Mouse (Mus musculus): ENCODE results near the gene Adssl1. TPM values are rescaled to one million over a fixed set of nuclear protein-coding genes. Genes with fewer than 3 reads are reported as not detected.

Adssl1 gene
- total RNA-seq, 2 experiments from 2014 or later: 221 to 269 TPM

DNA sequence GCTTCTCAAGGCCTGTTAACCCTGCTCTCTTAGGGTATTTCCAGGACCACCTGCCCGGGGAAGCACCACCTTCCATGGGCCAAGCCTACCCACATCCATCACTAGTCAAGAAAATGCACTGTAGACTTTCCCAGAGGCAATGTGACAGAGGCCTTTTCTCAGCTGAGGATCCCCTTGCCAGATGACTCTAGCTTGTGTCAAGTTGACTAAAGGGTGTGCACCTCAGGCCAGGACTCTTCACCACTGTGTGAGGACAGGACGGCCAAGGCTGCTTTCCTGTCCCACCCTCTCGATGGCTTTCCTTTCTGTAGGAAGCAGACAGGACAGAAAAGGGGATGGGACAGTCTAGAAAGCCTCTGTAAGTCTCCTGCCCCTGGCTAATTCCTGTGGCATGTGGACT is 28.1 kb upstream of the Adssl1 start:
- DNase-seq (ENCODE audit: low spot score in 2 of 2): no peak

DNA sequence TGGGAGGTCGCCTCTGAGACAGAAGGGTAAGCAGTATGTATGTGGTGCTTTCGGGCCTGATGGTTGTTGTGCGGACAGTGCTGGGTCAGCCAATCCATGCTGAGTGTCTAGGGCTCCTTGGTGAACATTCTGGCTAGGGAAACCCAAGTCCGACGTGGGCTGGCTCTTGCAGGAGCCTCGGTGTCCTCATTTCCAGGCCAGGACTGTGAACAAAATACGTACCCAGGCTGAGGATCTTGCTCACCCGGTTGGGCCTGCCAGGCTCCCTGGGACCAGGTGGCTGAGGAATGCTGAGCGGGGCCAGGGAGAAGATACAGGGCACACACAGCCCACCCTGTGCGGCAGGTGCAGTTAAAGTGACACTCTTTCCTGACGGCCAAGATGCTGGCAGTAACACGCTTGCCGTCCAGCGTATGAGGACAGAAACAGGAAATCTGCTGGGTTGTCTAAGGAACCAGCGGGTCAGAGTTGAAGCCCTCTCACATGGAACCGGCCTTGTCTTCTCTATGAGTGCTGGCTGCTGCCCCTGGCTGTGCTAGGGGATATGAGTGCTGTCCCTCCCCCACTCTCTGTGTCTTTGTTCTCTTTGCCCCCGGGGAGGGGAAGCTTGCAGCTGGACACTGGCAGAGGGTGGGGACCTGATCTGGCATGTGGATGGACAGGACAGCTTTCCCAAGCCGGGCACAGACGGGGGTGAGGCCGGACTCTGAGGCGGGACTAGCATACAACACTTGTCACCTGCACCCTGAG is 26.7 kb upstream of the Adssl1 start:
- no peak for DNase-seq (ENCODE audit: low spot score in 2 of 2)

DNA sequence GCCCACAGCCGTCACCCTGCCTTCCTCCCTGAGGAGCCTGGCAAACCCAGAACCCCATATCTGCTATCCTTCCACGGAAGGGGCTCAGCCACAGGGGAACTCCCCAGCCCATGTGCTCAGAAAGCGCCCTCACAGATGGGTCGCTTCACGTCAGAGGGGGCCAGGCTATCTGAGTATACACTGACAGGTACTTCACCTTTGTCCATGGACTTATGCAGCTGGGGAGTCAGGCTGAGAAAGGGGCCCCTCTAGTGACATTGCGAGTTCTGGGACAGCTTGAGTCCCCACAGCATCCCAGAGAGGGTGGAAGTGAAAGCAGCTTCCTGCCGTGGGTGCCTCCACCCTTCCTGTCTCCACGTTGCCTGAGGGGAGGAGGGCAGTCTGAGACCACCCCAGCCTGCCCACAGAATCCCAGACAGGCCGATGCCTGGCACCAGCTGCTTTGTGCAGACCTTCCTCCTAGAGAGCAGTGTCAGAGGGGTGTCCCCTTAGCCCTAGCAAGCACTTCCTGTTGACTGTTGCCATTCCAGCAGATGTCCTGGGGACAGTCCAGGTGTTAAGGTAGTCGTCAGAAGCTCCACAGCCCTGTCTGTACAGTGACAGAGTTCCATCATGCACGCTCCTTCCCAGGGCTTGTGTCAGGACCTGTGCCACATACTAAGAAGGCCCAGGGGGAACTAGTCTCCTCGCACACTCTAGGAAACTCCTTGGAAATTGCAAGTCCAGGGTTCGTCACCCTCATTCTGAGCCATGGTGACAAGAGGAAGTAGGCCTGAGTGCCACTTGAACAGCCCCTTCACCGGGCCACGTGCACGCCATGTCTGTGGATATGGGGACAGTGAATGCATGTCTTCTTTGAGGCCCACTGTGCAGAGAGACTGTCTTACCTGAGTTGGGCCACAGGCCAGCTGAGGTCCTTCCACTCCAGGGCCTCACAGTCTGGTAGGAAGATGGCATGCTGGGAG is 25.6 kb upstream of the Adssl1 start:
- DNase-seq (ENCODE audit: low spot score in 2 of 2): no peak

DNA sequence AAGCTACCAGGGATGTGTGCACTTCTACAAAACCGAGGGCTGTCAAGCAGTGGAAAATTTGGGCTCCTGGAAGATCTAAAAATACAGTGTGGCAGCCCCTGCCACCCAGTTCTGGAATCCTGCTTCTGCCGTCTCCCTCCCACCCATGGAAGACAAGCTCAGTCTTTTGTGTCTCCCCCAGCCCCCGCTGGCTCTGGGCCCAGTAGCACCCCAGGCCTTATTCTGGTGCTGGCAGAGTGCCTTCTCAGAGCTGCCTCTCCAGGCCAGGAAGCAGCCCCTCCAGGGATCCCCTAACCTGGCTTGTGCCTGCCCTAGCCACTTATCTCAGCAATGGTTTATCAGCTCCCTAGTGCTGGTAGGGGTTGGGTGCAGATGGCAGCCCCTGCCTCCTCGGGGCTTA is 24.9 kb upstream of the Adssl1 start:
- no peak for DNase-seq (ENCODE audit: low spot score in 2 of 2)

DNA sequence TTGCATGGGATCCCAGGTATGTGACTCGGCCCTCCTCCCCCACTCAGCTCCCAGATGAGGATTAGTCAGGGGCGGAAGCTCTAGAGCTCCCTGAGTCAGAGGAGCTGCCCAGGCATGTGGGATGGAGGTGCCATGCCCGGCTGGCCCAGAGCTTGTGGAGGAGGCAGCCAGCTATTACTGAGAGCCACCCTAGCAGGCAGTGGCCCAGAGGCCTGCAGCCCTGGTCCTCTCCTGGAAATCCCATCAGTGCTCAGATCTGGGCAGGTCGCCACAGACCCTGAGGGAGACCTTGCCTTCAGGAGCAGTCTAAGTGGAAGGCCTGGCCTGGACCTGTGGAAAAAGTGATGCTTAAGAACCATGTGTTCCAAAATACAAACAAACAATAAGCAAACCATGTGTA is 24.2 kb upstream of the Adssl1 start:
- peak in 1 of 2 experiments; percentile 63 for DNase-seq (ENCODE audit: low spot score in 2 of 2)

DNA sequence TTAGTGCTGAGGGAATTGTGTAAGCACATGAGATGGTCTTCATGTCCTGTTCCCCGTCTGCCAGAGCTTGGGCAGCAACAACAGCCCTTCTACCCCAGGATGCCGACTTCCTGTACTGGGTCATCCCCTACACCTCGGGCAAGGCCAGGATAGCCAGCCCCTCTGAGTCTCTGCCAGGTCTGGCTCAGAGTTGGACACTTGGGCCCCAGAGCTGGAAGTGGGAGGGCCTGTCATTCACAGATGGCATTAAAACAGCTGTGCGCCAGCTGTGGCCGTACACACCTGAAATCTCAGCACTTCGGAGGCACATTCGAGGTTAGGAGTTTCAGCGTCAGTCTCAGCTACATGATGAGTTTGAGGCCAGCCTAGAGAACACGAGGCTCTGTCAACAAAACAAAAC is 23.4 kb upstream of the Adssl1 start:
- DNase-seq (ENCODE audit: low spot score in 2 of 2): no peak

DNA sequence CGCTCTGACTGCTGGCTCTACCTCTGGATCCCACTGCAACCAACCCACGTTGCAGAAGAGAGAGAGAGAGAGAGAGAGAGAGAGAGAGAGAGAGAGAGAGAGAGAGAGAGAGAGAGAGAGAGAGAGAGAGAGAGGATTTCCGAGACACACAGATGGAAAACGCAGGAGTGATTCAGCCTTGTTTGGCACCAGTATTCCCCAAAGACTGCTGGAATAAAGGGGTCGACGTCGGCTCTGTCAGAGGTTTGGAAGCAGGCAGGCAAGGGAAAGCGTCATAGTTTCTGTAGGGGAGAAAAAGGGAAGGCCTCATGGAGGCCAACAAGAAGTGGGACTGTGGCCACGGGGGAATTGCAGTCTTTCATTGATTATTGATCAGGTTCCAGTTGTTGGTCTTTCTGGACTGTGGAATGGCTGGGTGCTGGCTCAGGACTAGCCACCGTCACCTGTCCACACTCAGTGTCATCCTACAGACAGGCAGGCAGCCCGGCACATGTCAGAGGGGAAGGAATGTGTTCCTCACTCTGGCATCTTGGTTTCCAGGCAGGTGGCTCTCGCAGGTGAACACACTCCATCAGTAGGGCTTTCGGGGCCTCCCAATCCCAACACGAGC is 22.8 kb upstream of the Adssl1 start:
- no peak for DNase-seq (ENCODE audit: low spot score in 2 of 2)

DNA sequence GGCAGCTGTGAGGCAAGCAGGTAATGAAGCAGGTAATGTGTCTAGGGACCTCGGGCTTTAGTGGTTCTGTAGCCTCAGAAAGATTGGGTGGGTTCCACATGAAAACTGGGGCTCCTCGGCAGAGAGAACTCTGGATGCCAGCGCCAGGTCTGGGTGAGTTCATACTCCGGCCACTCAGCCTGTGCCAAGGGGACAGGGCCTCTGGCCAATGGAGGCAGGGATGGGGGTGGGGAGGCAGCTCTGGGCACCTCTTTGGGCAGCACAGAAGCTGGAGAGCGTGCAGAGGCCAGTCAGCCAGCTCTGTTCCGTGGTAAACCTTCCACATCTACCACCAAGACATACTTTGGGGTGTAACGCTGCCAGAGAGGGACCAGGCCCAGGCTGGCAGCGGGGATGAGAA is 22.2 kb upstream of the Adssl1 start:
- DNase-seq (ENCODE audit: low spot score in 2 of 2): no peak

DNA sequence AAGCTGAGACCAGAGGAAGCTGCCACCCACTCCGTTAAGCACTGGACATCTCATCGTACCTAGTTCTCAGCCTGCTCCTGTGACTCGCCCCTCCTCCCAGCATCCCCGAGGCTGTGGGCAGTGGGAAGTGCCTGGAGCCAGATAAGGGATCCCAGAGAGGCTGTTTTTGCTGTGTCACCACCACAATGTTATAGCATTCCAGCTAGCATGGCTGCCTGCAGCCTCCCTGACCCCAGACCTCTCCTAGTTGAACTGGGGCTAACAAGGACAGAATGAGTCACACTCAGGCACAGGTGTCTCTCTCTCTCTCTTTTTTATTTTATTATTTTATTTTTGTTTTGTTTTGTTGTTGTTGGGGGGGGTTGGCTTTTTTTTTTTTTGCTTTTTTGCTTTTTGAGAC is 20.6 kb upstream of the Adssl1 start:
- no peak for DNase-seq (ENCODE audit: low spot score in 2 of 2)

DNA sequence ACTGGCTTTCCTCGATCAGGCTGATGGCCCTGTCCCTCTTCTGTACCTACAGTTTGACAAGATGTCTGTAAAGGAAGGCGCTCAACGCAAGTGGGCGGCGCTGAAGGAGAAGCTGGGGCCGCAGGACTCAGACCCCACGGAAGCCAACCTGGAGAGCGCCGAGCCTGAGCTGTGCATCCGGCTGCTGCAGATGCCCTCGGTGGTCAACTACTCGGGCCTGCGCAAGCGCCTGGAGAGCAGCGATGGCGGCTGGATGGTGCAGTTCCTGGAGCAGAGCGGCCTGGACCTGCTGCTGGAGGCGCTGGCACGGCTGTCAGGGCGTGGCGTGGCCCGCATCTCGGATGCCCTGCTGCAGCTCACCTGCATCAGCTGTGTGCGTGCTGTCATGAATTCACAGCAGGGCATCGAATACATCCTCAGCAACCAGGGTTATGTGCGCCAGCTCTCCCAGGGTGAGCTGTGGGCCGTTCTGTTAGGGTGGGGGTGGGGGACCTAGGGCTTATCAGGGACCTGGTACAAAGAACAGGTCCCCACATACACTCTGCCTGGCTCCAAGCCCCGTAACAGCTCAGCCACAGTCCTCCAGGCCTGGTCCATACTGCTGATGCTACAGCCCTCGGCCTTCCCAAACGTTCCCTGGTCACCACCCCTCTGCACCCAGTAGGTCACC is 19.8 kb upstream of the Adssl1 start:
- DNase-seq (ENCODE audit: low spot score in 2 of 2): no peak

DNA sequence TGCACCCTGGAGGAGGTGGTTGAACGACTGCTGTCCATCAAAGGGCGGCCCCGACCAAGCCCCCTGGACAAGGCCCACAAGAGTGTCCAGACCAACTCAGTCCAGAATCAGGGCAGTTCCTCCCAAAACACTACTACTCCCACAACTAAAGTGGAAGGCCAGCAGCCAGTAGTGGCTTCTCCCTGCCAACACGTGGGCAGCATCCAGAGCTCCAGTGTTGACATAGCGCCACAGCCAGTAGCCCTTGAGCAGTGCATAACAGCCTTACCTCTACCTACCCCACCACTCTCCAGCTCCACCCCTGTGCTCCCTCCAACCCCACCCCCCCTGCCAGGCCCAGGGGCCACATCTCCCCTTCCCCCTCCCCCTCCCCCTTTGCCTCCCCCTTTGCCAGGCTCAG is 15.8 kb upstream of the Adssl1 start:
- DNase-seq (ENCODE audit: low spot score in 2 of 2): no peak

DNA sequence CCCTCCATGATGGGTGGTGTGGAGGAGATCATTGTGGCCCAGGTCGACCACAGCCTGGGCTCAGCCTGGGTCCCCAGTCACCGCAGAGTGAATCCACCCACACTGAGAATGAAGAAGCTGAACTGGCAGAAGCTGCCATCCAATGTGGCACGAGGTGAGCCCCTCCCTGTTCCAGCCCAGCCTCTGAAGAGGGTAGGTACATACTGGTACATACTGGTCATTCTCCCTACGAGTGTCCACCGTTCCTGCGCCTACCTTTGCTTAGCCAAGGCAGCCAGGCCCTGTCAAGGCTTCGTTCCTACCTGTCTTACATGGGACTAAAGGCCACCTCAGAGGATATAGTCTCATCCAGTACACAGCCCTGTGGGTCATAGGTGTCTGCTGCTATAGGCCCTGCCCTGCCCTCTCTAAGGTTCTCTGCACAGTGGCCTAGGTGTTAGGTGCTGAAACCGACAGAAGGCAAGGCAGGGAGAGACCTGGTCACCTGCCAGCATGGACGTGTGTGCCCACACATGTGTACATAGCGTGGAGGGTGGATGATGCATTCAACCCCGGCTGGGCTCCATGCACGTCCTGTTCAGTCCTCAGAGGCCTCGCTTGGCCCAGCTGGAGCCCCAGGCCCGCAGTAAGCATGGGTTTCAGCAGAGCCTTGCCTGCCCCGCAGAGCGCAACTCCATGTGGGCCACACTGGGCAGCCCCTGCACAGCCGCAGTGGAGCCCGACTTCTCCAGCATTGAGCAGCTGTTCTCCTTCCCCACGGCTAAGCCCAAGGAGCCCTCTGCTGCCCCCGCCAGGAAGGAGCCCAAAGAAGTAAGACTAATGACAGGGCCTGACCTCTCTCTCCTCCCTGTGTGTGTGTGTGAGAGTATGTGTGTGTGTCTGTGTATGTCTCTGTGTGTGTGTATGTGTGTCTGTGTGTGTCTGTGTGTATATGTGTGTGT is 14.9 kb upstream of the Adssl1 start:
- peak in 1 of 2 experiments; percentile 68 for DNase-seq (ENCODE audit: low spot score in 2 of 2)

DNA sequence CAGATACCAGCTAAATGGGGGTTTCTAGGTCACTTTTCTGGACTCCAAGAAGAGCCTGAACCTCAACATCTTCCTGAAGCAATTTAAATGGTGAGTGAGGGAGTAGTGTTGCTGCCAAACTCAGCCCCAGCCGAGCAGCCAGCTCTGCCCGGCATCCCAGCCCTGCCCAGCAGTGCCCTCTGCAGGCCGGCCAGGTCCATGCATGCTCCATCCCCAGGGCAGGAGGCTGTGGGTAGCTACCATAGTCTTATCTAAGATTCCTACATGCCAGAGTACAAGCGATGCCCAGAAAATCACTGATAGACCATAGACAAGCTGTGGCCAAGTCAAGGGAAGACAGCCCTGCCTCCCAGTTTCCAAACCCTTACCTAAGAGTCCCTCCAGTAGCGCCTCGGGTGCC is 14.1 kb upstream of the Adssl1 start:
- peak; percentile 74 to 77 for DNase-seq (ENCODE audit: low spot score in 2 of 2)

DNA sequence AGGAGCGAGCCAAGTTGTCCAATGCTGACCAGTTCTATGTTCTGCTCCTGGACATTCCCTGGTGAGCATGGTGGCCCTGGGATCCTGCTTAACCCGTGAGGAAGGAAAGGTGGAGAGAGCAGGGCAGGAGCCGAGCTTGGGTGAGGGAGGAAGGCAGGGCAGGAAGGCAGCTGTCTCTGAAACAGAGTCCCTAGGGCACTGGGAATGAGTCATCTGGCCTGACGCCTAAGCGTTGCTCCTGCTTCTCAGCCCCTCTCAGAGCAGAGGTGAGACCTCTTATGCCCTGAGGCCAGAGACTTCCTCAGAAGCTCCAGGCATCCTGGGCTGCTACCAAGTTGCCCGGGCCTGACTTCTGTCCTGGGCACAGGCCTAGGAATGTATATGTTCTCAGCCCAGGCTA is 12.8 kb upstream of the Adssl1 start:
- DNase-seq (ENCODE audit: low spot score in 2 of 2): no peak

DNA sequence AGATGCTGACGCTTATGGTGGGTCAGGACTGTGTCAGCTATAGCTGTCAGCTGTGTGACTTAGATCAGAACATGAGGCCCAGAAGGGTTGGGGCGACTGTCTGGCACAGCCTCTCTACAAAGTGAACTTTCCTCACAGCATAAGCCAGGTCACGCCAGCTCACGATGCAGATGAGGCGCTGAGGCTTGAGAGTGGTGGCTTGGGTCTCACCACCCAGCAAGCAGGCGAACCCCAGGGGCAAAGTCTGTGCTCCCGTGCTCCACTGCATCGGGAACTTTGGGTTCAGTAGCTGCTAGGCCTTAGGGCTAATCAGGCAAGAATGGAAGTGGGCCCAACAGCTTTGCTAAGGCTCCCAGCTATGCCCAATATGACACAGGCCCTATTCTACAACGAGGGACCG is 10.8 kb upstream of the Adssl1 start:
- DNase-seq (ENCODE audit: low spot score in 2 of 2): no peak

DNA sequence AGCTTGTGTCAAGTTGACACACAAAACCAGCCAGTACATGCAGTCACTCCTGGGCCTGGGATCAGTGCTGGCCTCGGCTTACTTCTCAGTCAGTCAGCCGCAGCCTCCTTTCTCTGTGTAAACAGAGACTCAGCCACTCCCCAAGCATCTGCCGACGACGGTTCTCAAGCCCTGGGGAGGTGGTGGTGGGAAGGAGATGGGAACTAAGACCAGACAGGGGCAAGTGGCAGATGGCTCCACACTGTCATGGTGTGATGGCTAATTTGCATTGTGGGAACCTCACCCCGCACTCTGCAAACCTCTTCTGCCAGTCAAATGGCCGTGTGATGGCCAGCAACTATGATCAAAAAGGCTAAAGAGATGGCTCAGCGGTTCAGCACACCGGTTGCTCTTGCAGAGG is 3.2 kb upstream of the Adssl1 start:
- no peak for DNase-seq (ENCODE audit: low spot score in 2 of 2)

DNA sequence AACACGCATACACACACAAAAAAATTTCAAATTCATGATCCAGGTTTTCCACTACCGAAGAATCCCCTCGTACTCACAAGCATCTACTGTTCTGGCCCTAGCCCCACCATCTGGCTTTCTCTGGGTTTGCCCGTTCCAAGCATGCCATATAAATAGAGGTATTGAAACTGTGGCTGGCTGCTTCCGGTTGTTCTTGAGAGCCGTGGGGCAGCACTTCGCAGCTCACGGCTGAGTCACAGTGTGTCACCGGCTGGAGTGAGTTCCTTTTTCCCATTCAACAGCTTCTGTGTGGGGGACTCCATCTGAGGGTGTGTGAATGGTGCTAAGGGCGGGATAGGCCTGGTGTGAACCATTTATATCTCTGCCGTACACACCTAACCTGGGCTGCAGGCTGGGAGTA is 2.7 kb upstream of the Adssl1 start:
- no peak for DNase-seq (ENCODE audit: low spot score in 2 of 2)

DNA sequence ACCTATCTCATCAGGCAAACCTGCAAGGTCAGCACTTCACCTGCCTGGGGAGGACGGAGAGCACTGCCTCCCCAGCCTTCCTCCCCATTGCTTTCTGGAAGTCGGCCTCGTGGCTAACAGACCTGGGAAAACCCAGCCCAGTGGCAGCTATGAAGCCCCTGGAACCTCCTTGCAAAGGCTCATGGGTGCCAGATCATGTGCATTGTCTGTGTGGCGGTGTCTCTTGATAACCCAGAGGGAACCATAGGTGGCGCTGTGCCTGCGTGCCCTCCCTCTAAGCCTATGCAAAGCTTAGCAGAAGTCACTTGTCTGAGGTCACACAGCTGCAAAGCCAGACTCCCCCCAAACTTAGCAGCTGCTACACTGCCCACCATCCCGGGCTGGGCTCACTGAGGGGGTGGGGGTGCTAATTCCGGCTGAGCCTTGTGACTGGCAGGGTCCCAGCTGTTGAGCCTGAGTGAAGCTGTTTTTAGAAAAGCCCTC is 1.9 kb upstream of the Adssl1 start:
- peak in 1 of 2 experiments; percentile 78 for DNase-seq (ENCODE audit: low spot score in 2 of 2)

DNA sequence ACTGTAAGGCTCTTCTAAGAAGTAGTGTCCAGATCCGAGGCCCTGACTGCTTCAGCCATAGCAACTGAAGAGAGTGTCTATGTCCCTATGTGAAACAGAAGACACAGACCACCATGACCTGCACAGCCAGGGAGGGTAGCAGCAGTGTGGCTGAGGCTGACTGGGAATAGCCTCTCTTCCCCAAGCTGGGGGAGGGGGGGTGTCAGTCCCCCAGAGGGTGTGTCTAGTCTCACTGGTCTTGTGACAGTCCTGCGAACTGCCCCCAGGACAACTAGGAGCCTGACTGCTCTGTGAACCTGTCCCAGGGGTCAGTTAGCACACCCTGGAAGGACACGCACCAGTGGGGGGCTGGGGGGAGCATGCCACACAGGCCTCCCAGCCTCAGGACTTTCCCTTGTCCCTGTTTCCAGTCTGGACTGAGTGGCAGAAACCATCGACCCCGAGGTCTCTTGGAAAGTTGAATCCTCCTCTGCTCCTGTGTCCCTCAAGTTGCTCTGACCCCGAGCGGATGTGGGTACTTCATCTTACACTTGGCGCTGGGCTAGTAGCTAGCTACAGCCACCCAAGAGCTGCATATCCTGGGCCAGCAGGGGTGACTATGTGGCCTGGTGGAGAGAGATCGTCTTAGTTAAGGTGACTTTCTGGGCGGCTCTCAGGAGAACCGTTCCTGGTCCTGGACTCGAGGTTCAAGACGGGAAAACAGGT is 712 bp upstream of the Adssl1 start:
- no peak for DNase-seq (ENCODE audit: low spot score in 2 of 2)

All from gastrocnemius, postnatal 4 days (tissue).